Mouse (Mus musculus): Measurements from ENCODE around the gene Cpsf4. TPM values are rescaled to one million over a fixed set of nuclear protein-coding genes. Genes with fewer than 3 reads are reported as not detected.

Cpsf4 gene
- polyA plus RNA-seq, 1 experiment from 2014 or later: 90.8 TPM

GRCm38 (mm10) chr5:145139571-145140519, 27.2 kb upstream of the Cpsf4 start, which contains the start of the genes Pdap1 and Bud31:
Pdap1 (minus strand) TSS chr5:145140238.
Bud31 (plus strand) TSS chr5:145140362.
- no peaks in the 10 kb centered on the region for H3K9me3 ChIP-seq (replicated peaks)
- peak within 1 kb of the TSS; percentile 95 for H3K4me3 ChIP-seq
- DNase-seq (ENCODE audit: low spot score): peak; percentile 97
- under 1% methylated on average over 84 of the region's 84 CpGs for WGBS
- H3K27me3 ChIP-seq (ENCODE audit: low read depth, poor library complexity, severe bottlenecking): no peaks in the 10 kb centered on the region
- H3K4me1 ChIP-seq: peaks cover 24% of the 10 kb centered on the region
- H3K36me3 ChIP-seq: peaks cover 69% of the 10 kb centered on the region
- H3K27ac ChIP-seq: peak within 1 kb of the TSS; percentile 97

DNA sequence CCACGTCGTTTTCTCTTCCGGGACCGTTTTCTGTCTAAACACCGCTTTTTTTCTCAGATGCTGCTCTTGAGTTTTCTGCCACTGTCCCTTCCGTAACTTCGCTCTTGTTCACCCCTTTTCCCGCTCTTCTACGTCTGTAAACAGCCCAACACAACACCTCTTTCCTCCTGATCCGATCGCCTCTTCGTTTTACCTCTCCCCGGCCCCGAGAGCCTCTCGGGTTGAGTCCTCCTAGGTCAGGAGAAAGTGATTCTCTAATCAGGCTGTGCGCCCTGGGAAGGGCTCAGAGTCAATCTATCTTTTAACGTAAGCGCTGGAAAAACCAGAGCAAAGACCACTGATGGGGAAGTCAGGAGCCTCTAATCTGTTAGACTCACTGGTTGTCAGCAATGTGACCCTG, 26.4 kb upstream of the Cpsf4 start:
- peak overlapping the region; percentile 97 for H3K27ac ChIP-seq
- 1% methylated on average over 18 of the region's 18 CpGs for WGBS
- H3K27me3 ChIP-seq (ENCODE audit: low read depth, poor library complexity, severe bottlenecking): no peaks in the 10 kb centered on the region
- no peak for DNase-seq (ENCODE audit: low spot score)
- peaks cover 69% of the 10 kb centered on the region for H3K36me3 ChIP-seq
- H3K4me3 ChIP-seq: peak overlapping the region; percentile 95
- H3K9me3 ChIP-seq (replicated peaks): no peaks in the 10 kb centered on the region
- peaks cover 24% of the 10 kb centered on the region for H3K4me1 ChIP-seq

GRCm38 (mm10) chr5:145147748-145148147, 19.3 kb upstream of the Cpsf4 start:
- no peak overlapping the region for H3K27ac ChIP-seq
- H3K9me3 ChIP-seq (replicated peaks): no peaks in the 10 kb centered on the region
- peaks cover 100% of the 10 kb centered on the region for H3K36me3 ChIP-seq
- H3K4me1 ChIP-seq: no peaks in the 10 kb centered on the region
- 94% methylated on average over 5 of the region's 5 CpGs for WGBS
- no peak for DNase-seq (ENCODE audit: low spot score)
- H3K4me3 ChIP-seq: no peak overlapping the region
- no peaks in the 10 kb centered on the region for H3K27me3 ChIP-seq (ENCODE audit: low read depth, poor library complexity, severe bottlenecking)

GRCm38 (mm10) chr5:145149294-145149693, 17.7 kb upstream of the Cpsf4 start:
- Histone ChIP-seq H3K36me3 (peaks cover 100% of the 10 kb centered on the region), H3K4me1 (no peaks in the 10 kb centered on the region), H3K27ac (no peak overlapping the region), H3K27me3 (ENCODE audit: low read depth, poor library complexity, severe bottlenecking) (no peaks in the 10 kb centered on the region), H3K4me3 (no peak overlapping the region), H3K9me3 (replicated peaks) (no peaks in the 10 kb centered on the region)
- WGBS: 94% methylated on average over 6 of the region's 6 CpGs
- no peak for DNase-seq (ENCODE audit: low spot score)

DNA sequence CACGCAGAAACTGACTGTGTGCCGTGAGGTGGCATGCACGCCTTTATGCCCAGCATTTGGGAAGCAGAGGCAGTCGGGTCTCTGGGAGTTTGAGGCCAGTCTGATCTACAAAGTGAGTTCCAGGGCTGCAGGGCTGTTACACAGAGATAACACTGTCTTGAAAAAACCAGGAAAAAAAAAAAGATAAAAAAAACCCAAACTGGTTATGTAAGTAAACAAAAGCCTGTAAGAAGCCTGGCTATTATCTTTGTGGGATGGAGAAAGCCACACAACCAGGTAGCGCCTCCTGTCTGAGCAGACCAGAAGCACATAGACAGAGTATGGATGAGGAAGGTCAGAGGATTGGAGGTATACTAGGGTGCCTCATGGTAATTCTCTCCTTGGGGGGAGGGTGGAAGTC, 14.3 kb upstream of the Cpsf4 start:
- no peak for DNase-seq (ENCODE audit: low spot score)
- Histone ChIP-seq H3K9me3 (replicated peaks) (no peaks in the 10 kb centered on the region), H3K27ac (no peak overlapping the region), H3K4me1 (no peaks in the 10 kb centered on the region), H3K27me3 (ENCODE audit: low read depth, poor library complexity, severe bottlenecking) (no peaks in the 10 kb centered on the region), H3K36me3 (peaks cover 95% of the 10 kb centered on the region), H3K4me3 (no peak overlapping the region)
- 96% methylated on average over 5 of the region's 5 CpGs for WGBS

DNA sequence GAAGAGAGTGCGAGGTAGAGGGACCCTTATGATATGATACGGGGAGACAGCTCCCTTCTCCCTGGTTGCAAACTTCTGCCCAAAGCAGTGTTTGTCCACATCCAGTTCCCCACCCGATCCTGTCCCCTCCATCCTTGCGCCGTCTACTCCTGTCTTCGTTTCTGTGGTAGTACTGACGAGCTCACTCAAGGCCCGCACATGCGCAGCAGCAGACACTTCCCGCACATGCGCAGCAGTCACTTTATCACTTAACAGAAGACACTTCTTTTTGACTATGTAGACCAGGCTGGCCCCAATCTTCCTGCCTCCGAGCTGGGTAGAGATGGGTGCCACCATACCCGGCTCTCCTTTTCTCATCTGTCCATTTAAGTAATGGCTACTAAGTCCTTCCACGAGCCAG, 5.7 kb upstream of the Cpsf4 start:
- Histone ChIP-seq H3K4me3 (no peak overlapping the region), H3K36me3 (peaks cover 84% of the 10 kb centered on the region), H3K9me3 (replicated peaks) (no peaks in the 10 kb centered on the region), H3K4me1 (peaks cover 8% of the 10 kb centered on the region), H3K27me3 (ENCODE audit: low read depth, poor library complexity, severe bottlenecking) (no peaks in the 10 kb centered on the region), H3K27ac (no peak overlapping the region)
- no peak for DNase-seq (ENCODE audit: low spot score)
- 94% methylated on average over 14 of the region's 14 CpGs for WGBS

GRCm38 (mm10) chr5:145164710-145165109, 2.3 kb upstream of the Cpsf4 start:
- peaks cover 22% of the 10 kb centered on the region for H3K4me1 ChIP-seq
- no peak for DNase-seq (ENCODE audit: low spot score)
- no peak overlapping the region for H3K27ac ChIP-seq
- no peak overlapping the region for H3K4me3 ChIP-seq
- H3K9me3 ChIP-seq (replicated peaks): no peaks in the 10 kb centered on the region
- WGBS: 78% methylated on average over 3 of the region's 3 CpGs
- H3K27me3 ChIP-seq (ENCODE audit: low read depth, poor library complexity, severe bottlenecking): no peaks in the 10 kb centered on the region
- H3K36me3 ChIP-seq: peaks cover 61% of the 10 kb centered on the region

- H3K4me1 ChIP-seq: peaks cover 22% of the 10 kb centered on the region
- peaks cover 60% of the 10 kb centered on the region for H3K36me3 ChIP-seq
- no peaks in the 10 kb centered on the region for H3K27me3 ChIP-seq (ENCODE audit: low read depth, poor library complexity, severe bottlenecking)
- 89% methylated on average over 15 of the region's 15 CpGs for WGBS
- no peak for DNase-seq (ENCODE audit: low spot score)
- H3K4me3 ChIP-seq: no peak overlapping the region
- H3K27ac ChIP-seq: no peak overlapping the region
- H3K9me3 ChIP-seq (replicated peaks): no peaks in the 10 kb centered on the region
Observed at GRCm38 (mm10) chr5:145165184-145165583, 1.8 kb upstream of the Cpsf4 start.

DNA sequence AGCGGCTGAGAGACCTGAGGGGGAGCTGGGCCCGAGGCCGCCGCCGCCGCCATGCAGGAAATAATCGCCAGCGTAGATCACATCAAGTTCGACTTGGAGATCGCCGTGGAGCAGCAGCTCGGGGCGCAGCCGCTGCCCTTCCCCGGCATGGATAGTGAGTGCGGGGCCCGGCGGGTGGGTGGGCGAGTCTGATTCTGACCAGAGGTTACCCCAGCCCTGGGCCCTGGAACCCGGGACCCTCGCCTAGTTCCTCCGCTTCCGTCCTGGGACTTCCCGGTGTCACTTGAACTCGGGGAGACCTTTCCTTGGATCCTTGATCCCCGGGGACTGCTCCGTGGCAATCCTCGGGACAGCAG, 271 bp downstream of the Cpsf4 start:
- peak overlapping the region; percentile 91 for H3K27ac ChIP-seq
- under 1% methylated on average over 28 of the region's 28 CpGs for WGBS
- peaks cover 22% of the 10 kb centered on the region for H3K4me1 ChIP-seq
- H3K4me3 ChIP-seq: peak overlapping the region; percentile 87
- H3K27me3 ChIP-seq (ENCODE audit: low read depth, poor library complexity, severe bottlenecking): no peaks in the 10 kb centered on the region
- H3K9me3 ChIP-seq (replicated peaks): no peaks in the 10 kb centered on the region
- DNase-seq (ENCODE audit: low spot score): no peak
- H3K36me3 ChIP-seq: peaks cover 60% of the 10 kb centered on the region

GRCm38 (mm10) chr5:145178461-145178980, 11.5 kb downstream of the Cpsf4 start:
- no peak overlapping the region for H3K4me3 ChIP-seq
- WGBS: 85% methylated on average over 18 of the region's 18 CpGs
- DNase-seq (ENCODE audit: low spot score): no peak
- H3K36me3 ChIP-seq: peaks cover 100% of the 10 kb centered on the region
- H3K9me3 ChIP-seq (replicated peaks): no peaks in the 10 kb centered on the region
- no peaks in the 10 kb centered on the region for H3K27me3 ChIP-seq (ENCODE audit: low read depth, poor library complexity, severe bottlenecking)
- H3K27ac ChIP-seq: no peak overlapping the region
- no peaks in the 10 kb centered on the region for H3K4me1 ChIP-seq

DNA sequence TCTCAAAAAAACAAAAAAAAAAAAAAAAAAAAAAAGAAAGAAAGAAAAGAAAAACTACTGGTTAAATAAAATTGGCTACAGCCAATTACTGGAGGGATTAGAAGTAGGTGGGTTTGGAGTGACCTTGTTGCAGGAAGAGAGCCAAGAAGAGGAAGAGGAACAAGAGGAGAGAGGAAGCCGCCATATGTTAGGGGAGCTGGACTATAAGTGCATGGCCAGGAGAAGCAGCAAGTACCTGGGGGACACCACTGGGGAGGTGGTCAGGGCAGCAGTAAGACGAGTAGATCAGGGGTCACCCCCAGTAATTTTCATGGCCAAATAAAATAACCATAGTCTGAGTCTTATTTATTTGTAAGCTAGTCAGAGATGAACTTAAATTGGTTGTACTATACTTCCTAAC, 18.2 kb downstream of the Cpsf4 start:
- Histone ChIP-seq H3K9me3 (replicated peaks) (no peaks in the 10 kb centered on the region), H3K4me3 (no peak overlapping the region), H3K27me3 (ENCODE audit: low read depth, poor library complexity, severe bottlenecking) (no peaks in the 10 kb centered on the region), H3K27ac (no peak overlapping the region), H3K36me3 (peaks cover 95% of the 10 kb centered on the region), H3K4me1 (peaks cover 6% of the 10 kb centered on the region)
- DNase-seq (ENCODE audit: low spot score): no peak
- 91% methylated on average over 2 of the region's 2 CpGs for WGBS

DNA sequence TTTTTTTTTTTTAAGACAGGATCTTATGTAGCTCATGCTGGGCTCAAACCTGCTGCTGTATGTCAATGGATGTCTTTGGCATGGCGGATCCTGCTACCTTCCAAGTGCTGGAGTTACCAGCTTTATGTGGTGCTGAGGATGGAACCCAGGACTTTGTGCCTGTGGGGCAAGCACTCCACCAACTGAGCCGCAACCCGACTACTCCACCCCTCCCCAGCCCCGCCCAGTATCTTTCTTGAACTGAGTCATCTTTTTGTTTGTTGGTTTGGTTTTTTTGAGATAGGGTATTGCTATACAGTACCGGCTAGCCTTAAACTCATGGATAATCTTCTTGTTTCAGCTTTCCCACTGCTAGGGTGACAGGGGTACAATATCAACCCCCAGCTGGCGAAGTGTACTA, 22.4 kb downstream of the Cpsf4 start:
- Histone ChIP-seq H3K4me3 (peak overlapping the region; percentile 92; the same call in 1 of the 2 replicates), H3K27ac (no peak overlapping the region), H3K27me3 (ENCODE audit: low read depth, poor library complexity, severe bottlenecking) (no peaks in the 10 kb centered on the region), H3K9me3 (replicated peaks) (no peaks in the 10 kb centered on the region), H3K4me1 (peaks cover 18% of the 10 kb centered on the region), H3K36me3 (peaks cover 60% of the 10 kb centered on the region)
- no peak for DNase-seq (ENCODE audit: low spot score)
- WGBS: 91% methylated on average over 6 of the region's 6 CpGs

DNA sequence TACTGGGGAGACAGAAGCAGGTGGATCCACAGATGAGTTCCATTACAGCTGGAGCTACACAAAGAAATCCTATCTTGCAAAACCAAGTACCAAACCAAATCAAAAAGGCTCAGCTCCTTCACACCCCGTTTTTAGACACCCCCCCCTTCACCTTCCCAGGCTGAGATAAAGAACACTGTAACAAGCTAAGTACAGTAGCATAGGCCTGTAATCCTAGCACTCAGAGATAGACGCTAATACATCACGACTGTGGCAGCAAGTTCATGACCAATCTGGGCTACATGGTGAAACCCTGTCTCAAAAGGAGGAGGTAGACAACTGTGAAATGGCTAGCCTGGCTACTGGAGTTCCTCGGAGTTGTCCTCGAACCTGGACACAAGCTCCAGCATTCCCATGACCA, 23.4 kb downstream of the Cpsf4 start:
- Histone ChIP-seq H3K4me3 (peak overlapping the region; percentile 92), H3K4me1 (peaks cover 18% of the 10 kb centered on the region), H3K27ac (peak overlapping the region; percentile 97; the same call in 1 of the 2 replicates), H3K36me3 (peaks cover 61% of the 10 kb centered on the region), H3K9me3 (replicated peaks) (no peaks in the 10 kb centered on the region), H3K27me3 (ENCODE audit: low read depth, poor library complexity, severe bottlenecking) (no peaks in the 10 kb centered on the region)
- no peak for DNase-seq (ENCODE audit: low spot score)
- WGBS: 64% methylated on average over 5 of the region's 5 CpGs
